Mouse (Mus musculus) stomach, embryonic 16.5 days (tissue): ENCODE data around the gene Eef2kmt. TPM values are rescaled to one million over a fixed set of nuclear protein-coding genes. Genes with fewer than 3 reads are reported as not detected.

Source experiments
- ATAC-seq: fragments of 200-750 bp; cut with Nextera tagmentation; 2 replicates; pipeline ENCODE4 v1.8.0; 2017; ENCODE audit warnings: moderate number of reproducible peaks, moderate TSS enrichment; ENCODE audit not compliant: insufficient read depth, low FRiP score
- H3K27ac ChIP-seq: fragments of 300-500 bp; sonication (generic); 2 replicates; pipeline ENCODE4 v1.5.1; 2014; ENCODE audit warnings: low read length
- H3K27me3 ChIP-seq: fragments of 300-500 bp; sonication (generic); 2 replicates; pipeline ENCODE4 v1.6.1; 2014; ENCODE audit warnings: low read length, control low read depth, mixed read lengths; ENCODE audit not compliant: control insufficient read depth, insufficient read depth
- H3K36me3 ChIP-seq: fragments of 300-500 bp; sonication (generic); 2 replicates; pipeline ENCODE4 v1.6.1; 2014; ENCODE audit warnings: low read length; ENCODE audit not compliant: control insufficient read depth, insufficient read depth
- H3K4me1 ChIP-seq: fragments of 300-500 bp; sonication (generic); 2 replicates; pipeline ENCODE4 v1.6.1; 2014; ENCODE audit warnings: low read length, control low read depth, mixed read lengths; ENCODE audit not compliant: control insufficient read depth, insufficient read depth
- H3K4me2 ChIP-seq: fragments of 300-500 bp; sonication (generic); 2 replicates; pipeline ENCODE4 v1.6.1; 2014; ENCODE audit warnings: low read depth, low read length, mixed read lengths
- H3K4me3 ChIP-seq: fragments of 300-500 bp; sonication (generic); replicated peaks from 2 replicates; pipeline ENCODE4 v1.5.1; 2014; ENCODE audit warnings: mild to moderate bottlenecking, low read length
- H3K9ac ChIP-seq: fragments of 300-500 bp; sonication (generic); 2 replicates; pipeline ENCODE4 v1.6.1; 2014; ENCODE audit warnings: low read length
- H3K9me3 ChIP-seq: fragments of 300-500 bp; sonication (generic); replicated peaks from 2 replicates; pipeline ENCODE4 v1.6.1; 2016; ENCODE audit warnings: low read length, control low read depth; ENCODE audit not compliant: control insufficient read depth
- WGBS: fragments of 180-500 bp; shearing (Covaris S2); extraction: QIAGEN DNeasy Blood & Tissue Kit; methylation state at CpG from one replicate; pipeline ENCODE4 v1.1.7; 2014; 5-methylcytosine and 5-hydroxymethylcytosine counted together
- polyA plus RNA-seq: library from polyadenylated mRNA; unstranded; fragments of >200 nt; fragmentation: Nextera tagmentation; extraction: Ambion mirVana; gene quantifications from 2 replicates; pipeline ENCODE4 v1.2.1, GENCODE M21; 2015

Gene Eef2kmt
- polyA plus RNA-seq, 1 experiment from 2014 or later, result 32.4 TPM

GRCm38 (mm10) chr16:5255081-5255740 lies 572 bp downstream of the Eef2kmt start:
- Histone ChIP-seq H3K4me3 (peak overlapping the region; percentile 78), H3K27me3 (no peaks in the 10 kb centered on the region), H3K27ac (peak overlapping the region; percentile 64), H3K9ac (peak overlapping the region; percentile 87), H3K9me3 (no peaks in the 10 kb centered on the region), H3K36me3 (no peaks in the 10 kb centered on the region), H3K4me2 (peak overlapping the region; percentile 65), H3K4me1 (peaks cover 12% of the 10 kb centered on the region)
- 2% methylated on average over 27 of the region's 27 CpGs for WGBS
- no peak for ATAC-seq

DNA sequence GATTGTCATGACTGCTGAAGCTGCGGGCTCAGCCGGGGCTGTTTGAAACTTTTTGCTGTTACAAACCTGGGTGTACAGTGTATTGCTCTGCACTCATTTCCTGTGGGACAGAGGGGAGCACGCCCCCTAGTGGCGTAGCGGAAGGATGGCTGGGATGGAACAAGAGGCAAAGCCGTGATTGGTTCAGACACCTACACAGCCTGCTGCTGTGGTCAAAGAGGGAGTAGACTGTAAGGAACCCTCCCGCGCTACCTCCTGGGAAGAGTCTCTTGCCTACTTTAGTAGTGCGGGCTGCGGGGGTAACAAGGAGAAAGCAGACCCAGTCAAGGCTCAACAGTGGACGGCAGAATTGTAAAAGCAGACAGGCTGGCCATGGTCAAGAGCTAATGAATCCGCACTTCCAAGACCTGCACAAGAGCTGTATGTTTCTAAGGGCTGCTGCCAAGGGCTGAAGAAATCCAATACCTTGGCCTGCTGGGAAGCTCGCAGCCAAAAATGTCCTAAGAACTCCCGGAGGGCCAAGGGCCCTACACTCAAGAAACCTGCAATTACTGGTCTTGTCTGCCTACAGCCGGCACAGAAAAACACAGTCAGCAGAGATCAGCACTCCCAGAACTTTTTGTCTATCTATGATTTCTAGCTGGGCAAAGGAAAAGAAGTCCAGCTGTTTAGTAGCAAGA lies 1.3 kb downstream of the Eef2kmt start:
- 4% methylated on average over 15 of the region's 15 CpGs for WGBS
- peak overlapping the region; percentile 87 for H3K9ac ChIP-seq

GRCm38 (mm10) chr16:5252260-5252659 lies 3.5 kb downstream of the Eef2kmt start:
- no peak overlapping the region for H3K4me2 ChIP-seq
- H3K27ac ChIP-seq, result no peak overlapping the region
- H3K27me3 ChIP-seq, result no peaks in the 10 kb centered on the region
- H3K4me1 ChIP-seq, result peaks cover 12% of the 10 kb centered on the region
- ATAC-seq, result no peak
- no peak overlapping the region for H3K9ac ChIP-seq
- H3K9me3 ChIP-seq, result no peaks in the 10 kb centered on the region
- H3K4me3 ChIP-seq, result no peak overlapping the region
- no peaks in the 10 kb centered on the region for H3K36me3 ChIP-seq
- 94% methylated on average over 2 of the region's 2 CpGs for WGBS

More for the DNA sequence above, 1.3 kb downstream of the Eef2kmt start:
- peaks cover 12% of the 10 kb centered on the region for H3K4me1 ChIP-seq
- no peaks in the 10 kb centered on the region for H3K9me3 ChIP-seq
- peak; percentile 70 for ATAC-seq
- peak overlapping the region; percentile 65 for H3K4me2 ChIP-seq
- peak overlapping the region; percentile 64 for H3K27ac ChIP-seq
- no peaks in the 10 kb centered on the region for H3K27me3 ChIP-seq
- H3K36me3 ChIP-seq, result no peaks in the 10 kb centered on the region
- H3K4me3 ChIP-seq, result peak overlapping the region; percentile 78

GRCm38 (mm10) chr16:5250891-5251290 lies 4.9 kb downstream of the Eef2kmt start:
- no peak overlapping the region for H3K9ac ChIP-seq
- no peaks in the 10 kb centered on the region for H3K9me3 ChIP-seq
- no peaks in the 10 kb centered on the region for H3K27me3 ChIP-seq
- no peak overlapping the region for H3K4me2 ChIP-seq
- H3K4me1 ChIP-seq, result peaks cover 12% of the 10 kb centered on the region
- no peaks in the 10 kb centered on the region for H3K36me3 ChIP-seq
- H3K27ac ChIP-seq, result no peak overlapping the region
- H3K4me3 ChIP-seq, result no peak overlapping the region
- 83% methylated on average over 3 of the region's 3 CpGs for WGBS
- ATAC-seq, result no peak

- H3K9me3 ChIP-seq, result no peaks in the 10 kb centered on the region
- no peak overlapping the region for H3K4me3 ChIP-seq
- WGBS, result 35% methylated on average over 7 of the region's 7 CpGs
- peaks cover 11% of the 10 kb centered on the region; the same call in 1 of the 2 replicates for H3K36me3 ChIP-seq
- ATAC-seq, result peak; percentile 66
- H3K9ac ChIP-seq, result no peak overlapping the region
- no peaks in the 10 kb centered on the region for H3K27me3 ChIP-seq
- H3K4me2 ChIP-seq, result no peak overlapping the region
- no peaks in the 10 kb centered on the region for H3K4me1 ChIP-seq
- no peak overlapping the region for H3K27ac ChIP-seq
These were observed 11.4 kb downstream of the Eef2kmt start for GRCm38 (mm10) chr16:5244411-5244810.

GRCm38 (mm10) chr16:5242882-5243281 lies 12.9 kb downstream of the Eef2kmt start:
- H3K36me3 ChIP-seq, result peaks cover 11% of the 10 kb centered on the region; the same call in 1 of the 2 replicates
- H3K4me2 ChIP-seq, result no peak overlapping the region
- 88% methylated on average over 6 of the region's 6 CpGs for WGBS

DNA sequence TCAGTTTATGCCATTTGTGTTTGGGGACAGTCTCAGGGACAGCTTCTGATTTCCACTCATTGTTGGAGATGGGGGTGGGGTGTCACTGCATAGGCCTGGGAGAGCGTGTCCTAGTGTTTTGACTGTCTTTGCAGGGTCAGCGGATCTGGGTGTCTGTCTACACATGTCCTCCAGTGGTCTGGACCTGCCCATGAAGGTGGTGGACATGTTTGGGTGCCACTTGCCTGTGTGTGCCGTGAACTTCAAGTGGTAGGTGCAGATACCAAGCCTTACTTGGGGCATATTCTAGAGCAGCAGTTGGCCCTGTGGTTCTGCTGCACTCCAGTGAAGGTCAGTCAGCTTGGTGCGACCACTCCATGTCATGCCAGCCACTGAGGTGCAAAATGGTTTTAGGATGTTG lies 13.4 kb downstream of the Eef2kmt start:
- H3K4me3 ChIP-seq, result no peak overlapping the region
- H3K4me2 ChIP-seq, result no peak overlapping the region
- peaks cover 11% of the 10 kb centered on the region; the same call in 1 of the 2 replicates for H3K36me3 ChIP-seq
- no peak overlapping the region for H3K27ac ChIP-seq
- H3K9me3 ChIP-seq, result no peaks in the 10 kb centered on the region
- H3K4me1 ChIP-seq, result no peaks in the 10 kb centered on the region
- ATAC-seq, result no peak
- no peaks in the 10 kb centered on the region for H3K27me3 ChIP-seq
- H3K9ac ChIP-seq, result no peak overlapping the region
- 93% methylated on average over 4 of the region's 4 CpGs for WGBS

More at GRCm38 (mm10) chr16:5242882-5243281, 12.9 kb downstream of the Eef2kmt start:
- no peak for ATAC-seq
- Histone ChIP-seq H3K9ac (no peak overlapping the region), H3K9me3 (no peaks in the 10 kb centered on the region), H3K27me3 (no peaks in the 10 kb centered on the region), H3K4me3 (no peak overlapping the region), H3K27ac (no peak overlapping the region), H3K4me1 (no peaks in the 10 kb centered on the region)

- H3K4me3 ChIP-seq, result peak within 1 kb of the TSS; percentile 72
- H3K36me3 ChIP-seq, result no peaks in the 10 kb centered on the region
- ATAC-seq, result peak; percentile 98
- H3K4me2 ChIP-seq, result peak within 1 kb of the TSS; percentile 62
- H3K4me1 ChIP-seq, result peaks cover 4% of the 10 kb centered on the region
- no peaks in the 10 kb centered on the region for H3K27me3 ChIP-seq
- peak within 1 kb of the TSS; percentile 56; the same call in 1 of the 2 replicates for H3K27ac ChIP-seq
- H3K9me3 ChIP-seq, result no peaks in the 10 kb centered on the region
- H3K9ac ChIP-seq, result peak within 1 kb of the TSS; percentile 87
- WGBS, result 2% methylated on average over 47 of the region's 47 CpGs
These were observed 22.1 kb downstream of the Eef2kmt start, which contains the start of gene Alg1 for GRCm38 (mm10) chr16:5233418-5234313. TSS of gene Alg1 (plus strand) at chr16:5233621.
